Mouse (Mus musculus): Measurements from ENCODE around the gene Ap2m1. TPM values are rescaled to one million over a fixed set of nuclear protein-coding genes. Genes with fewer than 3 reads are reported as not detected.

The Ap2m1 gene
- 410 TPM for polyA plus RNA-seq (2017; shearing (Covaris generic))

GRCm38 (mm10) chr16:20535296-20536080 is at the start of gene Ap2m1:
TSS of gene Ap2m1 (plus strand) at chr16:20535478.

GRCm38 (mm10) chr16:20498677-20499475 is 36.4 kb upstream of the Ap2m1 start, which contains the start of gene Eif2b5:
TSS of gene Eif2b5 (plus strand) at chr16:20498817.

GRCm38 (mm10) chr16:20516726-20517201 is 18.5 kb upstream of the Ap2m1 start, which contains the start of gene Dvl3:
TSS of gene Dvl3 (plus strand) at chr16:20516982.

GRCm38 (mm10) chr16:20548096-20548948 is 13.0 kb downstream of the Ap2m1 start, which contains the start of gene Abcf3:
TSS of gene Abcf3 (plus strand) at chr16:20548577.

GRCm38 (mm10) chr16:20589366-20589938 is 54.2 kb downstream of the Ap2m1 start, which contains the start of gene Vwa5b2:
TSS of gene Vwa5b2 (plus strand) at chr16:20589471.

Other genes with a start within 250 kb of the Ap2m1 start
- 85.1 TPM for gene Parl, start 233.1 kb upstream of the Ap2m1 start, polyA plus RNA-seq (2017; shearing (Covaris generic))
- not detected for gene Cyp2ab1, start 210.1 kb upstream of the Ap2m1 start, polyA plus RNA-seq (2017; shearing (Covaris generic))
- gene Abcc5, start 109.1 kb upstream of the Ap2m1 start, polyA plus RNA-seq (2017; shearing (Covaris generic)), result 32.8 TPM
- gene Eif2b5, start 36.7 kb upstream of the Ap2m1 start, polyA plus RNA-seq (2017; shearing (Covaris generic)), result 74.1 TPM
- gene Dvl3, start 18.5 kb upstream of the Ap2m1 start, polyA plus RNA-seq (2017; shearing (Covaris generic)), result 28.3 TPM
- gene Abcf3, start 13.1 kb downstream of the Ap2m1 start, polyA plus RNA-seq (2017; shearing (Covaris generic)), result 71.0 TPM
- gene Vwa5b2, start 54.0 kb downstream of the Ap2m1 start, polyA plus RNA-seq (2017; shearing (Covaris generic)), result 0.07 TPM
- 20.3 TPM for gene Eef1akmt4, start 76.1 kb downstream of the Ap2m1 start, polyA plus RNA-seq (2017; shearing (Covaris generic))
- not detected for gene Gm49333, start 76.1 kb downstream of the Ap2m1 start, polyA plus RNA-seq (2017; shearing (Covaris generic))
- gene Alg3, start 76.3 kb downstream of the Ap2m1 start, polyA plus RNA-seq (2017; shearing (Covaris generic)), result 40.1 TPM
- gene Camk2n2, start 85.8 kb downstream of the Ap2m1 start, polyA plus RNA-seq (2017; shearing (Covaris generic)), result 0.28 TPM
- not detected for gene Ece2, start 94.3 kb downstream of the Ap2m1 start, polyA plus RNA-seq (2017; shearing (Covaris generic))
- 258 TPM for gene Psmd2, start 116.2 kb downstream of the Ap2m1 start, polyA plus RNA-seq (2017; shearing (Covaris generic))
- gene Eif4g1, start 132.8 kb downstream of the Ap2m1 start, polyA plus RNA-seq (2017; shearing (Covaris generic)), result 130 TPM
- gene Fam131a, start 157.8 kb downstream of the Ap2m1 start, polyA plus RNA-seq (2017; shearing (Covaris generic)), result 0.95 TPM
- gene Polr2h, start 182.2 kb downstream of the Ap2m1 start, polyA plus RNA-seq (2017; shearing (Covaris generic)), result 62.2 TPM
- 4.7 TPM for gene Clcn2, start 182.3 kb downstream of the Ap2m1 start, polyA plus RNA-seq (2017; shearing (Covaris generic))
- gene Chrd, start 197.6 kb downstream of the Ap2m1 start, polyA plus RNA-seq (2017; shearing (Covaris generic)), result not detected
- not detected for gene Thpo, start 199.0 kb downstream of the Ap2m1 start, polyA plus RNA-seq (2017; shearing (Covaris generic))

All from CD4-positive, CD25-positive, alpha-beta regulatory T cell (primary cell).